Mouse (Mus musculus) ovary, adult 2 months (tissue): Measurements from ENCODE around the gene Col15a1. TPM values are rescaled to one million over a fixed set of nuclear protein-coding genes. Genes with fewer than 3 reads are reported as not detected.

Source experiments
- polyA plus RNA-seq: library from polyadenylated mRNA; depleted of rRNA; stranded (reverse); fragments of >200 nt; gene quantifications from 2 replicates; pipeline ENCODE4 v1.2.3, GENCODE M21; 2012; rRNA removed

The Col15a1 gene
- 97.6 and 110 TPM in 2 replicates for polyA plus RNA-seq

DNA sequence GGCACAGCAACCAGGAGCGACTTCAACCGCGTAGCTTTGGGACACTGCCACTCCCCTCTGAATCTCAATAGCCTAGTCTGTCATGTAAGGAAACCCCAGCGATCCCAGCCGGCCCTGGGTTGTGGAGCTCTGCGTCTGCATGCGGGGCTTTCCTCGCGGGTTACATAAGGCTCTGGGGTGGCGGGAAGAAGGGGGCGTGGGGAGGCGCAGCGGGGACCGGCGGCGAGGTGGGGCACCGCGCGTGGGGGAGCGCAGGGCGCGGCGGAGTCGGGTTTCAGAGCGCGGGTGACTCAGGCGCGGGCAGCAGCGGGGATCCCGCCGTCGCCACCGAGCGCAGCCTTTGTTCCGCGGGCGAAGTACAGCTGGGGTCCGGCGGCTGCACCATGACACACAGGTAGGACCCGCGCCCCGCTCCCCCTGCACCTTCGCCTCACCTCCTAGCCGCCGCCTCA lies at the start of gene Col15a1:
Gene Col15a1 (plus strand): TSS at position 193 of the 452 bp plus-strand sequence.

DNA sequence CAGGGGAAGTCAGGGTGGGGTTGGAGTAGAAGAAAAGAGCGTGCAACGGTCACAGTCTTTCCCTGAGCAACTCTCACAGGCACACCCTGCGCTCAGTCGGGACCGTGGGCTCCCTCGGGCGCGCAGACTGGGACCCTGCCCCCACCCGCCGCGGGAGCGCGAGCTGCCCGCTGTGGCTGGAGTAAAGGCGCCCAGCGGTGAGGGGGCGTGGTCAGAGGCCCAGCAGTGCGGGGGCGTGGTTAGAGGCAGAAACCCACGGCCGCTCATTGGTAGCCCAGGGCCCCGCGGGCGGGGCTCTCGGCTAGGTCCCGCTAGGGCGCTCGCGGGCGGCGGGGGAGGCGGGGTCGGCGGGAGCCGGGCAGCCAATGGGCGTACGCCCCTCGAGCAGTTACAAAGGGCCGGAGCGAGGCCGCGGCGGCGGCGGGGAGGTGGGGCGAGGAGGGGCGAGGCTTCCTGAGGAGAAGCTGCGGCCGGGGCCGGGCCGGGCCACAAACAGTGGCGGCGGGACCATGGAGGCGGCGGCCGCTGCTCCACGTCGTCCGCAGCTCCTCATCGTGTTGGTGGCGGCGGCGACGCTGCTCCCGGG lies 144.9 kb downstream of the Col15a1 start, which contains the start of gene Tgfbr1:
Gene Tgfbr1 (plus strand): TSS at position 420 of the 586 bp plus-strand sequence.

Other genes with a start within 250 kb of the Col15a1 start
- gene Gabbr2, start 216.3 kb upstream of the Col15a1 start, polyA plus RNA-seq, result 0.12 and 0.14 TPM in 2 replicates
- 19.5 and 19.9 TPM in 2 replicates for gene Anks6, start 150.7 kb upstream of the Col15a1 start, polyA plus RNA-seq
- 9.7 and 13.8 TPM in 2 replicates for gene Galnt12, start 116.3 kb upstream of the Col15a1 start, polyA plus RNA-seq
- 9.3 and 11.2 TPM in 2 replicates for gene Tgfbr1, start 145.1 kb downstream of the Col15a1 start, polyA plus RNA-seq